Mouse (Mus musculus): ENCODE results near the gene Baz1b.

Baz1b gene

DNA sequence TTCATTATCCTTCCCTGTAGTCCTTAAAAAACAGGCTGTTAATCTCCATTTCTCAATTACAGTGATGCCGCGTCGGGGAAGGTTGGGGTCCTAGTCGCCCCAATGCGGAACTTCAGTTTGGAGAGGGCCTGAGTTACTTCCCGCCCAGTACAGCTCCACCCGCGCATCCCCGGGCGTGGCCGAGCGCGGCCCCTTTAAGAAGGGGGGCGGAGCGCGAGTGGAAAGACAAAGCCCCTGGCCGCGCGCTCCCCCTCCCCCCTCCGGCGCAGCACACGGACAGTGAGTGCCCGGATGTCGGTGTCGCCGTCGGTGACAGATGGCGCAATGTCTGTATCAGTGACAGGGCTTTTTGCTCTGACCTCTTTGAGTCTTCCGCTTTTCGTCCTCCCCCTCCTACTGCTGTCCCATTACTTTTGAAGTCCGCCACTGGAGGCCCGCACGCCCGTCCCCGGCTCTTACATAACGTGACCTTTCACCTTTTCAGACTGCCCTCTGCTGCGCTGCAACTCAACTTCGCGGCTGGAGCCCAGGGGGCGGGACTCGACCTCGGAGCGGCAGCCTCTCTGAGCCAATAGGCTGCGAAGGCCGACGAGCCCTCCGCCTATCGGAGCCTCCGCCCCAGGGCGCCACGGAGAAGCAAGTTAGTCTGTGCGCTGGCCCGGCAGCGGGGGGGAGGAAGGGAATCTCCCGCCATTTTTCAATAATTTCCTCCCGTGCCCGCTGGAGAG lies at the start of gene Baz1b:
TSS of gene Baz1b (plus strand) at position 644 of the 728 bp plus-strand sequence.
- DNase-seq (ENCODE audit: low read depth) = peak; percentile 99

DNA sequence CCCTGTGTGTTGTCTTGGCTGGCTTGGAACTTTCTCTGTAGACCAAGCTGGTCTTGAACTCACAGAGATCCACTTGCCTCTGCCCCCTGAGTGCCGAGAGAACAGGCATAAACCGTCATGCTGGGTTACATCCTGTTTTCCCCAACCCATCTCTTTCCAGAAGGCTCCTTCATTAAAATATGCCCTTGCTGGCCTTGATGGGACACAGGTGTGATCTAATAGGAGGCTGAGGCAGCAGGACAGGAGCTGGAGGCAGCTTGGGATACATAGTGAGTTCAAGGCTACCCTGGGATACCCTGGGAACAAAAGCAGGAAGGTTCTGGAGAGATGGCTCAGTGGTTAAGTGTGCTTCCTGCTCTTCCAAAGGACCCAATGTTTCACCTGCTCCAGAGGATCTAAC lies 47.2 kb upstream of the Baz1b start:
- no peak for DNase-seq (ENCODE audit: low read depth)

GRCm38 (mm10) chr5:135144469-135144868 lies 42.6 kb upstream of the Baz1b start:
- DNase-seq (ENCODE audit: low read depth) = no peak

- DNase-seq (ENCODE audit: low read depth) = peak; percentile 36
Measured at GRCm38 (mm10) chr5:135145532-135145931, 41.5 kb upstream of the Baz1b start.

GRCm38 (mm10) chr5:135145955-135146354 lies 41.1 kb upstream of the Baz1b start:
- DNase-seq (ENCODE audit: low read depth) = peak; percentile 39

GRCm38 (mm10) chr5:135148715-135149052 lies 38.4 kb upstream of the Baz1b start:
- DNase-seq (ENCODE audit: low read depth) = no peak

GRCm38 (mm10) chr5:135149053-135149819 lies 37.8 kb upstream of the Baz1b start, which contains the start of gene Tbl2:
Gene Tbl2 (plus strand): TSS chr5:135149657.
- DNase-seq (ENCODE audit: low read depth) = peak; percentile 100

- no peak for DNase-seq (ENCODE audit: low read depth)
Measured at GRCm38 (mm10) chr5:135149820-135150178, 37.3 kb upstream of the Baz1b start.

DNA sequence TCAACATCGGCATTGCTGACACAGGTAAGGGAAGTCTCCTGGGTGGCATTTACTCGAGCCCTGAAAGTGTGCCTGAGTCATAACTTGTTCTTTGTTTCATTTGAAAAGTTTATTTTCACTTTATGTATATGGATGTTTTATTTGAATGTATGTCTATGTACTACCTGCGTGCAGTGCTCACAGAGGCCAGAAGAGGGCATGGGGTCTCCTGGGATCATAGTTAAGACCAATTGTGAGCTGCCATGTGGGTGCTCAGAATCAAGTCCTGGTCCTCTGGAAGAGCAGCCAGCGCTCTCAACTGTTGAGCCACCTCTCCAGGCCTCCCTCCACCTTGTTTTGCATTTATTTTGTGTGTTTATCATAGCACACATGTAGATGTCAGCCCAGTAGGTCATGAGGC lies 30.6 kb upstream of the Baz1b start:
- DNase-seq (ENCODE audit: low read depth) = no peak

DNA sequence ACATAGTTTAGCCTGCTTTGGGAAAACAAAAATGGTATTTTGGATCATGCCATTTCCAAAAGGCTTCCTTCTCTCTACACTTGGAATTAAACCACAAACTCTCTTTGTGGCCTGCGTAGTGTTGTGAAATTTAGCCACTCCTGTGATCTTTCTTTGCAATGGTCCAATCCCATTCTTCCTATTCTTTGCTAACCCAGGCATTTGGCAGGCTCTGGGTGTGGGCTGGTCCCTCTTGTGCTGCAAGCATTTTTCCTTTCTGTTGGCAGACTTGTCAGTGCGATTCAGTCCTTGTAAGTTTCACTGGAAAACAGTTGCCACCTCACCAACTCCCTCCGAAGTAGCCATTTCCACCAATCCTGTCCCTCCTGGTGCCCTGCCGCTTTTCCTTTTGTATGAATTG lies 25.8 kb upstream of the Baz1b start:
- no peak for DNase-seq (ENCODE audit: low read depth)

DNA sequence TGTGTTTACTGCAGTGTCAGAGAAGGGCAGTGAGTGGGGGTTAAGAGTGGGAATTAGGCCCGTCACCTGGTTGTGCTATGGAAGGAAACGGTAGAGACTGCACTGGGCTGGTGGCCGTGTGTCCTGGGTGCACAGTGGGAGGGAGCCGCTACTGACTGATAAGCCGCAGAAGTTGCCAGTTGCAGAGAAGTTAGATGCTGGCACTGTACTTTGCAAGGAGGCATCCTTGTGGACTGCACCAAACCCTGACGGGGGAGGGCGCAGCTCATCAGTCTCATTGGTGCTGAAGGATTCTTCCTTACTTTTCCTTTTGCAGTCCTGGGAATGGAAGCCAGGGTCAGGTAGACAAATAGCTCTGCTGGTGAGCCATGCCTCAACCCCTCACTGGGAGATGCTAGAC lies 25.4 kb upstream of the Baz1b start:
- DNase-seq (ENCODE audit: low read depth) = no peak

- DNase-seq (ENCODE audit: low read depth) = no peak
Measured at GRCm38 (mm10) chr5:135162361-135162760, 24.7 kb upstream of the Baz1b start.

GRCm38 (mm10) chr5:135162821-135163220 lies 24.2 kb upstream of the Baz1b start:
- no peak for DNase-seq (ENCODE audit: low read depth)

GRCm38 (mm10) chr5:135166909-135167308 lies 20.2 kb upstream of the Baz1b start:
- DNase-seq (ENCODE audit: low read depth) = peak; percentile 40

- no peak for DNase-seq (ENCODE audit: low read depth)
Measured at GRCm38 (mm10) chr5:135167469-135167868, 19.6 kb upstream of the Baz1b start.

- peak; percentile 99 for DNase-seq (ENCODE audit: low read depth)
Measured at GRCm38 (mm10) chr5:135168063-135169062, 18.7 kb upstream of the Baz1b start, which contains the start of gene Bcl7b. Gene Bcl7b (plus strand): TSS chr5:135168283.

DNA sequence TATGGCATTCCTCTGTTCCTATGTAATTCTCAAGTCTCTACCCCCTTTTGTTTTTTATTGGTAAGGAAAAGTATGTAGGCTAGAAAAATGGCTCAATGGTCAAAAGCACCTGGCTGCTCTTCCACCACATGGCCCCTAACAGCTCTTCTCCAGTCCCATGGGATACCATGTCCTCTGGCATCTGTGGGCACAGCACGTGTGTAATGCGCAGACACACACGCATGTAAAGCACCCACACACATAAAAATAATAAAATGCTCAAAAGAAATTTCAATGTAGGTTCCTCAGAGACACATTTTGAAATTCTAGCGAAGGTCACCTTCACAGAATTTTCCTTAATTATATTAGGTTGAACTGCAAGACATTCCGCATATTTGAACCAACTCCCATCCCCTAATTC lies 17.6 kb upstream of the Baz1b start:
- DNase-seq (ENCODE audit: low read depth) = no peak

DNA sequence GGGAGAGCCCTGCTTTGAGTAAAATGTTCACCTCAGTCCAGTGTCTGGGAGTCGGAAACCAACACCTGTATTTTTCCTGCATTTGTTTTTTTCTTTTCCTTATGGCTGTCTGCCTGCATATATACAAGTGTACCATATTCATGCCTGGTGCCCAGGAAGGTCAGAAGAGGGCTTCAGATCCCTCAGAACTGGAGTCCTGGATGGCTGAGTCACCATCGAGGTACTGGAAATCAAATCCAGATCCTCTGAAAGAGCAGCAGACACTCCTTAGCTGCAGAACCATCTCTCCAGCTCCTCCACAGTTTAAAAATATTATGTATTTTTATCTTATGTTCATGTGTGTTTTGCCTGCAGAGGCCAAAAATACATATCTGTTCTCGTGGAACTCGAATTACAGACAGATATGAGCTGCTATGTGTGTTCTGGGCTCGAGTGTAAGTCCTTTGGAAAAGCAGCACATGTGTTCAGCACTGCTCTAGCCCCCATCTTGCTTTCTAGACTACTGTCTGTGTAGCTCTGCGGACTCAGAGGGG lies 15.3 kb upstream of the Baz1b start:
- DNase-seq (ENCODE audit: low read depth) = no peak

DNA sequence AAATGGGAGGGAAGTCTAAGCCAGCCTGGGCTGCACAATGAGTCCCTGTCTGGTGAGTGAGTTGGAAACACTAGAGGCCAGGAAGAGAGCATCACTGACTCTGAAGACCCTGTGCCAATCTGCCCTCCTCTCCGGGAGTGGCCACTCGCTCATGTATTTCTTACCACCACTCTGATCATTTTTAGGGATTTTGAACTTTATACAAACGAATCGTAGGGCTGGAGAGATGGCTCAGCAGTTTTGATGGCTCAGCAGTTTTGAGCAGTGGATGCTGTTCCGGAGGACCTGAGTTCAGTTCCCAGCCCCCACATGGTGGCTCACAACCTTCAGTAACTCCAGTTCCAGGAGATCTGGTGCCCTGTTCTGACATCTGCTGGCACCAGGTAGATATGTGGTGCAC lies 14.1 kb upstream of the Baz1b start:
- DNase-seq (ENCODE audit: low read depth) = no peak

DNA sequence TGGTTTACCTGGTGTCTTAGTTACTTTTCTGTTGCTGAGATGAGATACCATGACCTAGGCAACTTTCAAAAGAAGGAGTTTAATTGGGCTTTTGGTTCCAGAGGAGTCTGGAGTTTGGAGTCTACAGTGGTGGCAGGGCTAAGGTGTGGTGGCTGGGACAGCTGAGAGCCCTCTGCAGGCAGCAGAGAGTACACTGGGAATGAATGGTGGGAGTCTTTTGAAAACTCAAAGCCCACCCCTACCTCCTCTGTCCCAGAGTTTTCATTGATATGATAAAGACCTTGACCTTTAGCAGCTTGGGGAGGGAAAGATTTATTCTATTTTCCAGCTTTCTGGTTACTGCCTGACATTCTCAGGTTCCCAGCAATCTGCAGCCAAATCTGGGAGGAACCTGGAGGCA lies 12.0 kb upstream of the Baz1b start:
- no peak for DNase-seq (ENCODE audit: low read depth)

DNA sequence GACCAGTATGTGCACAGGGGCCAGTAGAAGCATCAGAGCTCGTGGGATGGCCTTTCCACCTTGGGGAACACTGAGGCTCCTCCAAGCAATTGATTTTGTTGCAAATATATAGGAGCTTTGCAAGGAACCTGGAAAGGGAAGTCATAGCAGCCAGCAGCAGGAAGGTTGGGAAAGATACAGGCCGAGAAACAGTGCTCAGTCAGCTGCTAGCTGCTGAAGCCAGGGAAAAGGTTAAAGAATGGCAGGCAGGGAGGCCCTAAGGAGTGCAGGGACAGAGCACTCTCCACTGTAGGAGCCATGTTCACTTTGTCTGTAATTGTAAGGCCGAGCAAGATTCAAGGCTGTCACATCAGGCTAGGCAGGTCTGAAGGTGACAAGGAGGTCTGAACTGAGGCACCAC lies 8.5 kb upstream of the Baz1b start:
- DNase-seq (ENCODE audit: low read depth) = no peak

GRCm38 (mm10) chr5:135178996-135179395 lies 8.1 kb upstream of the Baz1b start:
- no peak for DNase-seq (ENCODE audit: low read depth)
